Mouse (Mus musculus) embryonic facial prominence, embryonic 10.5 days (tissue): ENCODE results near the gene Babam2. TPM values are rescaled to one million over a fixed set of nuclear protein-coding genes. Genes with fewer than 3 reads are reported as not detected.

Source experiments
- DNase-seq: peaks from one replicate; pipeline ENCODE4 v3.0.0-alpha.2; 2017; ENCODE audit warnings: low spot score
- H3K27ac ChIP-seq: fragments of 300-500 bp; sonication (generic); replicated peaks from 2 replicates; pipeline ENCODE4 v1.5.1; 2016; ENCODE audit warnings: mild to moderate bottlenecking
- H3K27me3 ChIP-seq: fragments of 300-500 bp; sonication (generic); replicated peaks from 2 replicates; pipeline ENCODE4 v1.6.1; 2016; ENCODE audit warnings: low read depth, mild to moderate bottlenecking; ENCODE audit not compliant: poor library complexity, severe bottlenecking
- H3K36me3 ChIP-seq: fragments of 300-500 bp; sonication (generic); replicated peaks from 2 replicates; pipeline ENCODE4 v1.6.1; 2016; ENCODE audit warnings: mild to moderate bottlenecking, moderate library complexity
- H3K4me1 ChIP-seq: fragments of 300-500 bp; sonication (generic); 2 replicates; pipeline ENCODE4 v1.6.1; 2016
- H3K4me3 ChIP-seq: fragments of 300-500 bp; sonication (generic); 2 replicates; pipeline ENCODE4 v1.5.1; 2016; ENCODE audit warnings: mild to moderate bottlenecking, moderate library complexity
- H3K9me3 ChIP-seq: fragments of 300-500 bp; sonication (generic); 2 replicates; pipeline ENCODE4 v1.6.1; 2016; ENCODE audit warnings: mild to moderate bottlenecking
- WGBS: fragments of 180-500 bp; shearing (Covaris S2); methylation state at CpG from one replicate; pipeline ENCODE4 v1.1.7; 2016; 5-methylcytosine and 5-hydroxymethylcytosine counted together
- polyA plus RNA-seq: library from polyadenylated mRNA; unstranded; fragments of >200 nt; fragmentation: Nextera tagmentation; extraction: Ambion mirVana; gene quantifications from 2 replicates; pipeline ENCODE4 v1.2.1, GENCODE M21; 2016

Babam2 gene
- polyA plus RNA-seq, 1 experiment from 2014 or later, result 47.0 TPM

GRCm38 (mm10) chr5:31725885-31726284 is 28.4 kb downstream of the Babam2 start:
- Histone ChIP-seq H3K4me3 (no peak overlapping the region), H3K9me3 (no peaks in the 10 kb centered on the region), H3K27ac (no peak overlapping the region), H3K27me3 (no peaks in the 10 kb centered on the region), H3K36me3 (no peaks in the 10 kb centered on the region), H3K4me1 (no peaks in the 10 kb centered on the region)
- 87% methylated on average over 2 of the region's 2 CpGs for whole genome bisulfite sequencing
- DNase-seq, result no peak

- 86% methylated on average over 5 of the region's 5 CpGs for WGBS
- Histone ChIP-seq H3K4me3 (no peak overlapping the region), H3K36me3 (no peaks in the 10 kb centered on the region)
These were observed 30.0 kb downstream of the Babam2 start for GRCm38 (mm10) chr5:31727456-31727855.

DNA sequence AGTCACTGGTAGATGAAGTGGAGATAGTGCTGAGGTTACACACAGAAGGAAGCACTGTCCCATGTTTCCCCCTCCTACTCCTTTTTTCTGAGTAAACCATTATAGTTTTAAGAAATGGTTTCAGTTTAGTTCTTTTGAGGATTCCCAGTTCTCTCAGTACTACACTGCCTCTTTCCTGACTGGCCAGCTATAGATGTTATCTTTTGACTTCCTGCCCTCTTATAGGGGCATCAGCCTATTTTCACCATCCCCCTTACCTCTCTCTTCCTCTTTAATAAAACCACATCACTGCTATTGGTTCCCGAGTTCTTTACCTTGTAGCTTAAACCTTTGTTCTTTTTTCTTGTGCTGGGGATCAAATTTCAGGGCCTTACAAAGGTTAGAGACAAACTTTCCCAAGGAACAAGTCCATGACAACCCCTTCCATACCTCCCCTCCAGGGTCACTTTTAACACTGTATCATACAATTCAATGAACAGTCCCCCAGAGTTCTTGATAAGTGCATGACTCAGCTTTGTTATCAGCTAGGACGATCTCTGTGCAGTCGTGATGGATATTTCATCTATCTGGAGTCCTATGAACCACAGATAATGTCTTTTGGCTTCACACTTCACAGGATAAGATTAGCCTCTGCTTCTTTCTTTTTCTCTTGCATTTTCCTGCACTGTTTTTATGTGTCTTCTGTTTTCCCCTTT is 35.3 kb downstream of the Babam2 start:
- 56% methylated on average over 3 of the region's 3 CpGs for WGBS

More at GRCm38 (mm10) chr5:31727456-31727855, 30.0 kb downstream of the Babam2 start:
- peaks cover under 1% of the 10 kb centered on the region; the same call in 1 of the 2 replicates for H3K4me1 ChIP-seq
- H3K27ac ChIP-seq, result no peak overlapping the region
- DNase-seq, result no peak
- H3K9me3 ChIP-seq, result no peaks in the 10 kb centered on the region
- H3K27me3 ChIP-seq, result no peaks in the 10 kb centered on the region

DNA sequence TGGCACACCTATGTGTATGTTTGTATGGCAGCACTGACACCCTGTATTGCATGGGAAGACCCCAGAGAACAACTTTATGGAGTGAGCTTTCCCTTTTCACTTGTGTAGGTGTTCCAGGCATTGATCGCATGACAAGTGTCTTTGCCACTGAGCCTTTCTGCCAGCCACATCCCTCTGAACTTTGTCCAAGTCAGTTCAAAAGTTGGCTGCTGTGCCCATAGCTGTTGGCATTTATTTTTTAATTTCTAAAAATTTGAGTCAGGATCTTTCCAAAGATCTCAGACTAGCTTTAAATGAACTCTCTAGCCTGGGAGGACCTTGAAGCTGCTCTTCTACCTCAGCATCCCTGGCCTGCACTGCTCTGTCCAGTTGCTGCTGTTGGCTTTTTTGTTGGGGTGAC is 44.4 kb downstream of the Babam2 start:
- Histone ChIP-seq H3K9me3 (no peaks in the 10 kb centered on the region), H3K36me3 (no peaks in the 10 kb centered on the region), H3K27ac (no peak overlapping the region), H3K27me3 (no peaks in the 10 kb centered on the region), H3K4me1 (0 out of 2 replicates have a peak, but pooled peaks cover 2% of the 10 kb centered on the region), H3K4me3 (no peak overlapping the region)
- WGBS, result 95% methylated on average over 1 of the region's 1 CpGs
- DNase-seq, result no peak

More for the DNA sequence above, 35.3 kb downstream of the Babam2 start:
- H3K9me3 ChIP-seq, result no peaks in the 10 kb centered on the region
- H3K4me1 ChIP-seq, result peaks cover 6% of the 10 kb centered on the region
- no peak overlapping the region for H3K27ac ChIP-seq
- no peak overlapping the region for H3K4me3 ChIP-seq
- DNase-seq, result no peak
- no peaks in the 10 kb centered on the region for H3K27me3 ChIP-seq
- H3K36me3 ChIP-seq, result no peaks in the 10 kb centered on the region; the same call in 1 of the 2 replicates

DNA sequence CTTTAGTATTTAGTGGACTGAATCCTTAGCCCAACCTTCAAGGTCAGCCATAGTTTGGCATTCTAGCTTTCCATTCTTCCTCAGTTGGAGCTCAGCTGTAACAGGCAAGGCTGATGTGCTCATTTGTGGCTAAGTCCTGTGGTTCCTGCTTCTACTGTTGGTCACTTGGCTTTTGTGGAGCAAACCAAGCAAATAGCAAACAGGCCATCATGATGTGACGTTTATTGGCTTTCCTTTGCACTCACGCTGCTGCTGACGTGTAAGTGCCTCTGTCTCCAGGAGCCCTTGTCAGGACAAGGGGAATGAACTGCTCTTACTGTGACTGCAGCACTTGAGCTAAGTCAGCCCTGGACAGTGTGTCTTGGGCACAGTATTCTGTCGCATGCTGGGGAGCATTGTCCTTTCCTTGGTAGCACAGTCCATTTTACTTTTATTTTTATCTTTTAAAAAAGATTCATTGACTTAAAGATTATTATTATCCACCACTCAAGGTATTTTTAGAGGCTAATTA is 45.1 kb downstream of the Babam2 start:
- DNase-seq, result no peak
- H3K4me1 ChIP-seq, result 0 out of 2 replicates have a peak, but pooled peaks cover 2% of the 10 kb centered on the region
- no peaks in the 10 kb centered on the region for H3K36me3 ChIP-seq
- H3K27ac ChIP-seq, result no peak overlapping the region
- H3K27me3 ChIP-seq, result no peaks in the 10 kb centered on the region
- no peak overlapping the region for H3K4me3 ChIP-seq
- 63% methylated on average over 4 of the region's 4 CpGs for WGBS
- no peaks in the 10 kb centered on the region for H3K9me3 ChIP-seq

- H3K36me3 ChIP-seq, result no peaks in the 10 kb centered on the region
- no peak for DNase-seq
- H3K4me3 ChIP-seq, result no peak overlapping the region
- 0 out of 2 replicates have a peak, but pooled peaks cover 2% of the 10 kb centered on the region for H3K4me1 ChIP-seq
- H3K27me3 ChIP-seq, result no peaks in the 10 kb centered on the region
- H3K9me3 ChIP-seq, result no peaks in the 10 kb centered on the region
- H3K27ac ChIP-seq, result no peak overlapping the region
These were observed 51.9 kb downstream of the Babam2 start for GRCm38 (mm10) chr5:31749401-31749800.

- H3K9me3 ChIP-seq, result no peaks in the 10 kb centered on the region
- DNase-seq, result no peak
- H3K4me3 ChIP-seq, result no peak overlapping the region
- no peak overlapping the region for H3K27ac ChIP-seq
- WGBS, result 91% methylated on average over 9 of the region's 9 CpGs
- no peaks in the 10 kb centered on the region for H3K27me3 ChIP-seq
- 0 out of 2 replicates have a peak, but pooled peaks cover 2% of the 10 kb centered on the region for H3K4me1 ChIP-seq
- no peaks in the 10 kb centered on the region for H3K36me3 ChIP-seq
These were observed 52.9 kb downstream of the Babam2 start for GRCm38 (mm10) chr5:31750231-31750925.

DNA sequence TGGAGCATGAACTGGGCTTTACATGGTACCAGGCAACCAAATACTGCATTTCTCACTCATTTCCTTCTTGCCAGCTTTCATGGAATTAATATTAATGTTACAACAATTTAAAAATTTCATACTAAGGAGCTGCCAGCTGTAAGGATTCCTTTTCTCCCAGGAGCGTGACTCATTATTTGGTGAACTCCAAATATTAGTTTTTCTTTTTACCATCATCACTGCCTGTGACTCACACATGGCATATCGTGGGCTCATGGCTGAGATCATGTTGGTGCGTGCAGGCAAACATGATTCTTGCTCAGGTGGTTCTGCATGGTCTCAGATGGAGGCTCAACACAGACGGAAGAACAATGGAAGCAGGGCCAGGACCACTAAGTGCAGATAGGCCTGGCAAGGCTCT is 53.5 kb downstream of the Babam2 start:
- Histone ChIP-seq H3K36me3 (no peaks in the 10 kb centered on the region), H3K27me3 (no peaks in the 10 kb centered on the region), H3K4me1 (0 out of 2 replicates have a peak, but pooled peaks cover under 1% of the 10 kb centered on the region), H3K4me3 (no peak overlapping the region), H3K9me3 (no peaks in the 10 kb centered on the region), H3K27ac (no peak overlapping the region)
- DNase-seq, result no peak
- WGBS, result 94% methylated on average over 4 of the region's 4 CpGs

DNA sequence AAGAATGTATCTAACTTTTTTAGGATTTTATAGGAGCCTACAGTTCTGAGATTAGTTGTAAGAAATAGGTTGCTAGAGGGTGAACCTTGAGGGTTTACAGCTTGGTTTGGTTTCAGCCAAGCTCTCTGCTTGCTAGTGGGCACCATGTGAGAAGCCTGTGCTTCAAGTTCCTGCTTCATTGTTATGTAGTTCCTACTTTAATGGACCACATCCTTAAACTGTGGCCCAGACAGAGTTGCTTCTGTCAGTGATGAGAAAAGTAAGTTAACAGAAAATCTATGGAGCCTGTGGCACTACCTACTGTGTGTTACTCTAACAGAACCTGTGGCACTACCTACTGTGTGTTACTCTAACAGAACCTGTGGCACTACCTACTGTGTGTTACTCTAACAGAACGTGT is 57.1 kb downstream of the Babam2 start:
- H3K36me3 ChIP-seq, result no peaks in the 10 kb centered on the region
- no peak overlapping the region for H3K4me3 ChIP-seq
- no peaks in the 10 kb centered on the region for H3K9me3 ChIP-seq
- no peak for DNase-seq
- 88% methylated on average over 1 of the region's 1 CpGs for WGBS
- no peaks in the 10 kb centered on the region for H3K4me1 ChIP-seq
- H3K27me3 ChIP-seq, result no peaks in the 10 kb centered on the region
- no peak overlapping the region for H3K27ac ChIP-seq

- Histone ChIP-seq H3K27ac (no peak overlapping the region), H3K4me3 (no peak overlapping the region), H3K36me3 (no peaks in the 10 kb centered on the region), H3K27me3 (no peaks in the 10 kb centered on the region), H3K9me3 (no peaks in the 10 kb centered on the region), H3K4me1 (no peaks in the 10 kb centered on the region)
- WGBS, result 90% methylated on average over 3 of the region's 3 CpGs
- no peak for DNase-seq
These were observed 57.8 kb downstream of the Babam2 start for GRCm38 (mm10) chr5:31755255-31755654.

GRCm38 (mm10) chr5:31758310-31759091 is 61.0 kb downstream of the Babam2 start:
- Histone ChIP-seq H3K36me3 (no peaks in the 10 kb centered on the region), H3K9me3 (no peaks in the 10 kb centered on the region), H3K4me3 (no peak overlapping the region), H3K27ac (no peak overlapping the region), H3K27me3 (no peaks in the 10 kb centered on the region), H3K4me1 (no peaks in the 10 kb centered on the region)
- DNase-seq, result no peak
- 90% methylated on average over 9 of the region's 9 CpGs for whole genome bisulfite sequencing

- Histone ChIP-seq H3K4me3 (no peak overlapping the region), H3K27me3 (no peaks in the 10 kb centered on the region), H3K27ac (no peak overlapping the region), H3K4me1 (no peaks in the 10 kb centered on the region), H3K9me3 (no peaks in the 10 kb centered on the region), H3K36me3 (no peaks in the 10 kb centered on the region)
- 93% methylated on average over 4 of the region's 4 CpGs for WGBS
- DNase-seq, result no peak
These were observed 64.4 kb downstream of the Babam2 start for GRCm38 (mm10) chr5:31761836-31762235.
